Mouse (Mus musculus) small intestine, adult 2 months (tissue): ENCODE results near the gene Ap1g1.

Experiments used
- CTCF ChIP-seq: fragments of 200-500 bp; IDR thresholded peaks from 2 replicates; pipeline ENCODE4 v1.5.1; 2012; ENCODE audit warnings: low read depth, mild to moderate bottlenecking, control low read depth, inconsistent platforms, low read length, moderate library complexity, mixed read lengths; ENCODE audit not compliant: insufficient replicate concordance, insufficient read length; ENCODE audit errors: extremely low read depth
- POLR2A ChIP-seq: fragments of 200-500 bp; IDR thresholded peaks from 2 replicates; pipeline ENCODE4 v1.6.1; 2012; ENCODE audit warnings: low read depth, mild to moderate bottlenecking, control low read depth, inconsistent platforms, low read length, moderate library complexity

GRCm38 (mm10) chr8:109764031-109764430, 14.3 kb upstream of the Ap1g1 start:
- no peak for TF ChIP-seq CTCF
- TF ChIP-seq POLR2A = no peak
